Mouse (Mus musculus): Measurements from ENCODE around the gene 4932438A13Rik.

DNA sequence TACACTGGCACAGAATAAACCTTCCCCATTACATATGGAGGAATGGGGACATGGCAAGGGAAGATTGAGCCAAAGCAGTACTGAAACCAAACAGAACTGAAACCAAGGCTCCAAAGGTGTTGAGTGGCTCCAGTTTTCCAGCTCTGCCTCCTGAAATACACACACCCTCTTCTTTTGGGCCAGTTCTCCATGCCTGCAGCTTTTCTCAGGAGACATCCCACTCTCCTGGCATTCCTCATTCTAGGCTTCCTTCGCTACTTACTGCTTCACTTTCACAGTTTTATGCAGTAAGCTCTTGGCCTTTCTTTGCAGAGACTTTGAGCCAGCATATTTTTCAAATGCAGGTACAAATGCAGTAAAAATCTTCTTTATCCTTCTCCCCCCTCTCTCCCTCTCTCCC, 188.6 kb downstream of the 4932438A13Rik start:
- no peak for TF ChIP-seq CTCF (IDR thresholded peaks at IDR 0.05; ENCODE audit: control insufficient read depth, insufficient read depth, insufficient read length)
- no peak for TF ChIP-seq USF1 (IDR thresholded peaks at IDR 0.05; ENCODE audit: low read depth)
- no peak for TF ChIP-seq MAX (IDR thresholded peaks at IDR 0.05)

All from C2C12 (cell line).